Mouse (Mus musculus) brain, adult 2 months (tissue): ENCODE measurements around the gene Aldh3b1.
"Not testable (repeated sequence)": the region's sequence is repeated elsewhere in the genome, so short reads cannot be mapped to it uniquely, and the experiment has no call there.

Experiments used
- DNase-seq: peaks from one replicate; pipeline ENCODE4 v3.0.0; 2011; ENCODE audit warnings: low read depth, low spot score

Gene Aldh3b1

DNA sequence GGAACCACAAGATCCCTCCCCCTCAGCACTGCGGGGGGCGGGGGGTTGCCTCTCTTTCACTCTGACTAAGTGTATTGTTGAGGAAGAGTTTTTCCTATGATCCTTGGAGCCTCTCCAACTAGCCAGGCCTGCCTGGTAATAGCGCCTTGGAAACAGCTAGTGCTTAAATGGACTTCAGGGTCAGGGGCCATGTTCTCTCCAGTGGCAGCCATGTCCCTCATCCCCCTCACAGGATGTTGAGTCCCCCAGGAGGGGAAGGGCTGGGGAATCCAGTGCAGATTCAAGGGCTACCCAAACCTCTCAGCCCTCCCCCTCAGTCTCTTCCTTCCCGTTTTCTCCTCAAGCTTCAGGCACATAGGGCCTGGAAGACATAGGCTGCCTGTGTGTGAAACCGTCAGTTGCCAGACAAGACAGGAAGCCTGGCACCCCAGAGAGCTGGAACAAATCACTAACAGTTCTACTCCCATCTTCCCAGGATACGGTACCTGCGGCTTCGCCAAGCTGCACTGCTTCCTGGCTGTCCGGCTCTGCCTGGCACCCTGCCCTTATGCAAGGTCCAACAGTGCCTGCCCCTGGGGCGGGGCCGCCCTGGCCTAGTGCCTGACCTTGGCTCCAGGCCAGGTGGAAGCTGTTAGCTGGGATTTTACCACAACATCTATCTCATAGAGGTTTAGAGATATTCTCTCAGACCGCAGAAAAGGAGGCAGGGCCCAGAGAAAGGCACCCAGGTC, at the start of gene Aldh3b1:
TSS of gene Aldh3b1 (minus strand) at position 598 of the 731 bp plus-strand sequence.
- DNase-seq, result peak; percentile 86

DNA sequence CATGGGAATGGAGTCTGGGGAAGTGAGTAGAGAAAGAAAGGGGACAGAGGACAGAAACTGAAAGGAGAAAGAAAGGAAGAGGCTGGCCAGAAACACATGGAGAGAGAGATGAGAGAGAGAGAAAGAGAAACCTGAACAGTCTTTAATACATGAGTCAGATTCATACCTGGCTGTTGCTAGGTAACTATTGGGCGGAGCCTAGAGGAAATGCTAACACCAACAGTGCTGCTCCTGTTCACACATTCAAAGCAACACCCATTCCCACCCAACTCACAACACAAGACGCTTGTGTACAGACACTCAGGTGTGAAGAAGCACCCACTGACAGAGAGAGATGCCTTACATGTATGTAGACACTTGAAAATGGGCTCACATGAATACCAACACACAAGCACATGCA, 46.3 kb upstream of the Aldh3b1 start:
- DNase-seq, result no peak

DNA sequence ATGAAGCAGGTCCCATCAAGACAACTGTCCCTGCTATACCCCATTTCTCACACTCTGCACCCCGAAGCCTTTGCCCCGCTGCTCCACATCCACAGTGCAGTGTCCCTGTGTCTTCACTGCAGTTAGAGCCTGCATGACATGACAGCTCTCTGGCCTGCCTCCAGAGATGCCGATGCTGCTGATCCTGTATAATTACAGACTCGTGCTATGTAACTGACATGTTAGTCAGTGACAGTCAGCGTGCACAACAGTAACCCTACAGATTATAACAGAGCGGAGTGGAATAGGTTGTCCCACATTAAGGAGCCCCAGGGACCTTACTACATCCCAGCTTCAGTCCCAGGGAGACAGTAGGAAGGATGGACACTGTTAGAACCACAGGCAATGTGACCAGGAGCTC, 45.0 kb upstream of the Aldh3b1 start:
- not testable (repeated sequence) for DNase-seq

DNA sequence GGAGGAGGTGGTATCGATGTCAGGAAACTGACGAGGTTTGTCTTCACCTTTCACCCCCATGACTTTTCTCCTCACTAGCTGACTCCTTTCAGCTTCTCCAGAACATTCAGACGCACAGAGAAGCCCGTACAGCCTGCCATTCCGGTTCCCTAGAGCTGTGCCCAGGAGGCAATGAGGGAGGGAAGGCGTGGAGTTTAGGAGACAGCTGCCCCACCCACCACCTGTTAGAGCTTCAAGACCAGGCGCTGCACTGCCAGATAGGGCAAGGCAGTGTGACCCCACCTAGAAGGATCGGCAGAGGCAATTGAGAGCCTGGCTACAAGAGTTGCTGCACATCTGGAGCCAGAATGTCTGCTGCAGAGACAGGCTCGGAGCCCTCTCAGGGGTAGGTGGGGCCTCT, 42.6 kb upstream of the Aldh3b1 start, which contains the start of gene Aldh3b2:
TSS of gene Aldh3b2 (plus strand) at position 100 of the 400 bp plus-strand sequence.
- no peak for DNase-seq

DNA sequence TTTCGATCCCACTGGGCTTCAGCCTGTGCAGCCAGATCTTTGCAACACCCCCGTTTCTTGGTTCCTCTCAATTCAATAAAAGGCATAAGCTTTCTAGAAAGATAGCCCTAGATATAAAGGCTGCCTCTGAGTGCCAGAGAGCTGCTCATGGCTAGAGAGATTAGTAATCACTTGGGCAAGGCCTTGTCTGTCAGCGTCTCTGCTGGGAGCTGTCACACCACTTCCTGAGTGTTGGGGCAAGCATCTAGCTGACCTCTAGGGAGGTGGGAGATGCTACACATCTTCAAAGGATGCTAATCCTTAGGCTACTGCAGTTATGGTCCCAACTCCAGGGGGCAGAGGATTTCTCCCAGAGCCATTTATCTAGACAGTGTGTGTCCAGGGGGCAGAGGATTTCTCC, 37.6 kb upstream of the Aldh3b1 start:
- no peak for DNase-seq

DNA sequence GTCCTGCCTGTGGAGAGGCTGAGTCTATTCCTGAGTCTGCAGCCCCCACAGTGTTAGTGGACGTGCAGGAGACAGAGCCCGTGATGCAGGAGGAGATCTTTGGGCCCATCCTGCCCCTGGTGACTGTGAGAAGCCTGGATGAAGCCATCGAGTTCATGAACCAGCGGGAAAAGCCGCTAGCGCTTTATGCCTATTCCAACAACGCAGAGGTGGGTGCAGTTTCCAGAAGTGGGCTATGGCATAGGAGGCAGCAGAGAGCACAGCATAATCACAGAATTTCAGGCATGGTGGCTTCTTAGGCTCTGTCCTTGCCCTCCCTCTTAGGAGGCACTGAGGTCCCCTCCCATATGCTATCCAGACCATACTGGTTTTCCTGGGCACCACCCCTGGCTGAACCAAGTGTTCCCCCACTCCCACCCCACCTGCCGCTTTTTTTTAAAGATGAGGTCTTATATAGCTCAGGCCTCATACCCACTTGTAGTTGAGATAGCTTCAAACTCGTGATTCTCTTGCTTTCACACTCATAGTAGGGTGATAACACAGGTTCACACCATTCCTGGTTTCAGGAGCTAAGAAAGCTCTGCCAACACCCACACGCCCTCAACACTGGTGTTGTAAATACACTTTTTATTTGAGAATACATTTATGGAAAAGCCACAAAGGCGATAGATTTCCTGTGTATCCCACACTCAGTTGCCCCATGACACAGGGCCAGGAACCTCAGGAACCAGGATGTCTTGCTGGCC, 36.9 kb upstream of the Aldh3b1 start:
- peak; percentile 56 for DNase-seq

DNA sequence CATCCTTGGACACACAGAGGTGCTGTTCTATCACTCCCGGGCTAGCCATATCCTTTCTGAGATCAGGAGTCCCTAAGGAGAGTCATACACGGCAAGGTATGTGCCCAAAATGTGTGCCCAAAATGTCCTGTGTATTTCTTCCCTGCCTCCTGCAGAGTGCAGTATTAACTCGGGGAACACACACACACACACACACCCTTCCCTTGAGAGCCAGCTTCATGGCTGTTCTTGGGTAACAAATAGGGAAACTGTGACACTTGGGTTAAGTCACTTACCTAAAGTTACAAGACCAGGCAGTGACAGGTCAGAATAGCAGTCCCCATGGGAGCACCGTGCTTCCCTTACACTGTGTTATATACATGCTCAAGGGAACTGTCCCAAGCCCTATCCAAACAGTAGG, 34.4 kb upstream of the Aldh3b1 start:
- no peak for DNase-seq

DNA sequence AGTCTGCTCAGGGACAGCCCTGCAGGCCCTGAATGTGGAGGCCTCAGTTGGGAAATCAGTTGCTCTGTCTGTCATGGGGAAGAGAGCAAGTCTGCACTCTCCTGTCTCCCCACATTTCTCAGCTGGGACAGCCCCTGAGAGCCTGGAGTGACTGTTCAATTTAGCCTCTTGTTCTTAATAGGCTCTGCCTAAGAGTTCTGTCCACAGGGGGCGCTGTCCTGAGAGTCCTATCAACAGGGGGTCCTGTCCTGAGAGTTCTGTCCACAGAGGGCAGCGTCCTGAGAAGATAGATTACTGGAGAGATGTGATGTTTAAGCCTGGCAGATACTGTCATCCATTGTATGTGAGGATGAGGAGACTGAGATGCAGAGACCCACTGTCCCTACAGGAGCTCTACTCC, 32.9 kb upstream of the Aldh3b1 start:
- peak; percentile 22 for DNase-seq

DNA sequence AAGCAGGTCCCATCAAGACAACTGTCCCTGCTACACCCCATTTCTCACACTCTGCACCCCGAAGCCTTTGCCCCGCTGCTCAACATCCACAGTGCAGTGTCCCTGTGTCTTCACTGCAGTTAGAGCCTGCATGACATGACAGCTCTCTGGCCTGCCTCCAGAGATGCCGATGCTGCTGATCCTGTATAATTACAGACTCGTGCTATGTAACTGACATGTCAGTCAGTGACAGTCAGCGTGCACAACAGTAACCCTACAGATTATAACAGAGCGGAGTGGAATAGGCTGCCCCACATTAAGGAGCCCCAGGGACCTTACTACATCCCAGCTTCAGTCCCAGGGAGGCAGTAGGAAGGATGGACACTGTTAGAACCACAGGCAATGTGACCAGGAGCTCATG, 32.2 kb upstream of the Aldh3b1 start:
- not testable (repeated sequence) for DNase-seq

DNA sequence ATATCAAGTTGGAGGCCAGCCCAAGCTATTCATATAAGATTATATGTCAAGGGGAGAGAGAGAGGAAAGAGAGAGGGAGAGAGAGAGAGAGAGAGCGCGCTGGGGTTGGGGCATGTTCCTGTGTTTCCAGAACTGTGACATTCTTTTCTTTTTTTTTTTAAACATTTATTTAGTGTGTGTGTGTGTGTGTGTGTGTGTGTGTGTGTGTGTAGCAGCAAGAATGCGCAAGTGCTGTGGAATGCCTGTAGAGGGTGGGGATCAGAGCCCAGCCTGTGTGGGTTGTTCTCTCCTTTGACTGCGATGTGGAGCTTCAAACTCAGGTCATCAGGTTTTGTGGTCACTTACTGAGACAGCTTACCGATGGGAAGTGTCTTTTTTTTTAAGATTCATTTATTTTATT, 30.6 kb upstream of the Aldh3b1 start:
- no peak for DNase-seq

DNA sequence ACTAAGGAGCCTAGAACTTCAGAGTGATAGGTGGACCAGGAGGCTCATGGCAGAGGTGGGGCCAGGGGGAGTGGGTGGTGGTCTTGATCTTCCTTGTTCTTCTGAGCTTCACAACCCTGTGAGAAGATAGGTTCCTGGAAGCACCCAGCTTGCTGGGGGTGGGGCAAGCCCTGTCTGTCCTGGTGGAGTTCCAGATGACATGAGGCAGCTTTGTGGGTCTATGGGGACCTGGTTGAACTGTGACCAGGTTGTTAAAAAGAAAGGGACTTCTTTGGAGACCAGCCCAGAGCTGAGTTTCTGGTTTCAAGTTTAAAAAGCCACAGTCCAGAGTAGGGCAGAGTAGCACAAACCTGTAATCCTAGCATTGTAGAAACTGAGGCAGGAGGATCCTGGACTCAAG, 29.4 kb upstream of the Aldh3b1 start:
- no peak for DNase-seq

DNA sequence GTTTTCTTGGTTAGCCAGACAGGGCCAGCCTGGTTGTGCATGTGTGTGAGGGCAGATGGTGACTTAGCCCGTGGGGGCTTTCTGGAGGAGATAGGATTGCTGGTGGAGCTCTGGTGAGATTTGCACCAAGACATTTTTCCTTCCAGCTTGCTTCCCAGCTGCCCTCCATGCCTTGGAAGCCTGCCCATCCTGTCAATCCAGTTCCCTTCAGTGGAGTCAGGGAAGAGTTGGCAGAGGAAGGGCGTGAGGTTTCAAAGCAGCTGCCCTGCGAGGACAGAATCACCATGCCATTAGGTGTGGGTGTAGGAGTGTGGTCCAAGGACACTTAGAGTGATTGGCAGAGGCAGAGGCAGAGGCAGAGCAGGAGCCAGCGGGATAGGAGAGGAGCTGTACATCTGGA, 28.9 kb upstream of the Aldh3b1 start, which contains the start of gene Aldh3b3:
TSS of gene Aldh3b3 (plus strand) at position 176 of the 400 bp plus-strand sequence.
- DNase-seq, result peak; percentile 22

DNA sequence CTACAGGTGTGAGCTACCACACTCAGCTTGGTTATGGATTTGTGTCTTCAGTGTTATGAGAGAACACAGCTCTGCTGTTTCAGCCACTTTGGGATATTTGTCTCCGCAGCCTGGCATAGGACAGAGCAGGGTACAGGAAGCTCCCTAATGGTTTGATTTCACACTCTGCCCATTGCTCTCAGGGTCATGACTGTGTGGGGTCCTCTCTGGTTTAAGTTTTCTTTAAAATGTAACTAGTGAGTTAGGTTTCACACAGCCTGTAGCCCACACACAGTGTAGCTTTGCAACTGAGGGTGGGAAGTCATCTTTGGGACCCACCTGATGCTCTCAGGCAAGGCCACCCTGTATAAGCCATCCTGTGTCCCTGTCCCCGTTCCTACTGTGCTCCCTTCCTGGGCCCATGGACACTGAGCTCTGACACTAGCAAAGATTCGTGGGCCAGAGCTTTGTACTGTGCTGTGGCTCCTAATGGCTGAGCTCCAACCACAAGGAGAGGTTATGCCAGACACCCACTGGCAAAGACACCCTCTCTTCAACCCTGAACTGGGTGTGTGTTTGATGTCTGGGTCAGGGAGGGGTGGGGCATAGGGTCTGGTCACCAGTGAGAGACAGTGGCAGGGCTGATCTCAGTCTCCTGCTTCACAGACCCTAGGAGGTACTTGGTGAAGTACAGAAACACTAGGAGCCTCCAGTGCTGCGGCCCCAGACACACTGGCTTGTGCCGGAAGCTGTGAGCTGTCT, 27.9 kb upstream of the Aldh3b1 start:
- not testable (repeated sequence) for DNase-seq

DNA sequence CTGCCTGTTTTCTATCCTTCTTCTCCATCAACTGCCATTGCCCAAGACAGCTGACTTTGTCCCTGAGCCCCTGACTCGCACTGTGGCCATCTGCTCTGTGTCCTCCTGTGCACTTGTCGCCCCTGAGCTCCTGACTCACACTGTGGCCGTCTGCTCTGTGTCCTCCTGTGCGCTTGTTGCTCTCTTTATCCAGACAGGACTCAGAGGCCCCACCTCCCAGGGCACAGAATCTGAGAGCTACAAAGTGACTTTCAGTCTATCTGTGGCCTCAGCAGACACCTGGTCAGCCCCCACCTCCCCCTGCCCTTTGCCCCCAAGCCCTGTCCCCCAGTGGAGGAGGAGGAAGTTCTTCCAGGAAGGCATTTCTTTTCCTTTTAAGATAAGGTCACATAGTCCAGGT, 26.2 kb upstream of the Aldh3b1 start:
- peak; percentile 62 for DNase-seq

DNA sequence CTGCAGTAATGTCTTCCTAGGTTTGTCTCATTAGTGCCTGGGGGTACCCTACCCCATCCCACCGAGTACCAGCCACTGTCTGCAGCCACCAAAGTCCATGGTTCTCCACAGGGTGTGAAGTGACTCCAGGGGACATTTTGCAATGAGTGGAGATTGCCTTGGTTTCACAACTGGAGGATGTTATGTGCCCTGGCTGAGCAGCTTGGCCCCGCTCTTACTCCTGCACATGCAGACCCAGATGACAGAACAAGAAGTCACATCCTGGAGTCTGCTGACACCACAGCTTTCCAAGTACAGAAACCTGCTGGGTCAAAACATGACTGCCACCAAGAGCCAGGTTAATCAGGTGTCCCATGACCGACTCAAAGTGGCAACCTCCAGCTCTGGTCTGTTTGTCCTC, 25.4 kb upstream of the Aldh3b1 start:
- DNase-seq, result no peak

DNA sequence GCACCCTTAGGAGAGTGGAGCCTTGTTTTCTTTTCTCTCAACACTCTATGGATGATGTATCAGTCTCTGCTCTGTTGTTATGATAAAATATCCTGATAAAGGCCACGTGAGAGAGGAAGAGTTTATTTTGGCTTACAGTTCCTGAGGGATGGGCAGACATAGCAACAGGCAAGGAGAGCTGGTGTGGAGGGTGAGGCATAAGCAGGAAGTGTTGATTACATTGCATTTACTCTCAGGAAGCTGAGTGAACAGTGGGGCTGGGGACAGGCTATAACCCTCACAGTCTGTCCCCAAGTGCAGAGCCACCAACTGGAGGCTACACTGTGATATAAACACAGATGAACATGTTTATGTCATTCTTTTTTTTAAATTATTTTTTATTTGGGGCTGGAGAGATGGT, 22.5 kb upstream of the Aldh3b1 start:
- no peak for DNase-seq

DNA sequence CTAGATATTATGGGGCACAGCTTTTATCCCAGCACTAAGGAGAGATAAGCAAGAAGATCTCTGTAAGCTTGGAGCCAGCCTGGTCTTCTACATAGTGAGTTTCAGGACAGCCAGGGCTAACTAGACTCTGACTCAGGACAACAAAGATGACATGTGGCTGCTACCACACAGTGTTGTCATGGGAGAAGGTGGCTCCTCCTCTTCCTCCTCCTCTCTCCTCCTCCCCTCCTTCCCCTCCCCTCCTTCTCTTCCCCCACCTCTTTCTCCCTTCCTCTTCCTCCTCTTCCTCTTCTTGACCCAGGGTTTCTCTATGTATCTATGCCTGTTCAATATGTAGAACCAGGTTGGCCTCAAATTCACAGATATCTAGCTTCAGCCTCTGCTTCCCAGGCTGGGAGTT, 21.9 kb upstream of the Aldh3b1 start:
- no peak for DNase-seq

DNA sequence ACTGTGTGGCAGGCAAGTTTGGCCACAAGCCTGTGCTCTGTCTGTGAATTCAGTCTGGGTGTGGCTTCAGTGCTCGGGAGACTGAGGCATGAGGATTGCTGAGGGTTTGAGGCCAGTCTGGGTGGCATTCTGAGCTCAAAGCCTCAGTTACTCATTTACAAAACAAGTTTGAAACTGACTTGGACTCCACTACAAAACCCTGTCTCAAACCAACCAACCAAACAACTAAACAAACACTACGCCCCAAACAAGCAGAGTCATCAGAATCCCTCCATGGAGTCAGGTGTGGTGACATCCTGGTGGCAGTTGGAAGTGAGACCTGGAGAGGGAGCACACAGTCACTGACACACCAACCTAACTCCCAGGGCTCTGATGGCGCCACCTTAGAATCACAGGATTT, 20.7 kb upstream of the Aldh3b1 start:
- no peak for DNase-seq

DNA sequence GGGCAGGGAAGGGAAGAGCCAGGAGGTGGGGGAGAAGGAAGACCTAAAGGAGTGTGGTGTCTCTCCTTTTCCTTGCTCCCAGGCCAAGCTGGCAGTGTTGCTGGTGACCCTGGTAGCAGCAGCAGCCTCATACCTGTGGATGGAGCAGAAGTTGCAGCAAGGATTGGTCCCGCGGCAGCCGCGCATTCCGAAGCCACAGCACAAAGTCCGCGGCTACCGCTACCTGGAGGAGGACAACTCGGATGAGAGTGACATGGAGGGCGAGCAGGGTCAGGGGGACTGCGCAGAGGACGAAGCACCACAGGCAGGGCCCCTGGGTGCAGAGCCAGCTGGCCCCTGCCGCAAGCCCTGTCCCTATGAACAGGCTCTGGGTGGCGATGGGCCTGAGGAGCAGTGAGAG, 18.9 kb upstream of the Aldh3b1 start:
- no peak for DNase-seq

DNA sequence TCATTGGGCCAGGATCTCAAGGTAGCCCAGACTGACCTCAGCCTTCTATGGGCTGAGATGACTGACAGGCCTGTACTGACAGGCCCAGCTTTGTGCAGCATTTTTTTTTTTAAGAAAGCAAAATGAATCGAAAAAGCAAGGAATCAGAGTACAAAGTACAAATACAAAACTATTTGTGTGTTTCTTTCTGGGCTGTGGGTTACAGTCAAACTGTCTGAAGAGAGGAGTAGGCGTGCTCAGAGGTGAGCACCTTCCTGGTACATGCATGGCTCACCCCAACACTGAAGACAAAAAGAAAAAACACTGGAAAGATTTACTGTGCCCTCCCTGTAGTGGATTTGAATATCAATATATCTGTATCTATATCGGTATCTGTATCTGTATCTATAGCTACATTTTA, 18.2 kb upstream of the Aldh3b1 start:
- no peak for DNase-seq

DNA sequence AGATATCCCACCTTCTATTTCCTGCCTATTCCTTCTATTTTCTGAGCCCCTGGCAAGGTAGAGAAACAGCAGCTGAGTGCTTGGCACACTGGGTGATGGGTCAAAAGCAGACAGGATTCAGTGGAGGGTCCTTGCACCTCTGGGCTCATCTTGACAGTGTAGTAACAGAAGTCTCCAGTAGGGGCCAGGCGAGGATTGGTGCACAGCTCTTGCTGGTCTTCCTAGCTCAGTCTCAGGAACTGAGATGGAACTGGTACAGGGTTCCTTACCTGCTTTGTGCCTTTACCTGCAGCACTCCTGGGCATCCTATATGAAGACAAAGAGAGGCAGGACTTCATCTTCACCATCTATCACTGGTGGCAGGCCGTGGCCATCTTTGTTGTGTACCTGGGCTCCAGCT, 17.1 kb upstream of the Aldh3b1 start:
- DNase-seq, result peak; percentile 77

DNA sequence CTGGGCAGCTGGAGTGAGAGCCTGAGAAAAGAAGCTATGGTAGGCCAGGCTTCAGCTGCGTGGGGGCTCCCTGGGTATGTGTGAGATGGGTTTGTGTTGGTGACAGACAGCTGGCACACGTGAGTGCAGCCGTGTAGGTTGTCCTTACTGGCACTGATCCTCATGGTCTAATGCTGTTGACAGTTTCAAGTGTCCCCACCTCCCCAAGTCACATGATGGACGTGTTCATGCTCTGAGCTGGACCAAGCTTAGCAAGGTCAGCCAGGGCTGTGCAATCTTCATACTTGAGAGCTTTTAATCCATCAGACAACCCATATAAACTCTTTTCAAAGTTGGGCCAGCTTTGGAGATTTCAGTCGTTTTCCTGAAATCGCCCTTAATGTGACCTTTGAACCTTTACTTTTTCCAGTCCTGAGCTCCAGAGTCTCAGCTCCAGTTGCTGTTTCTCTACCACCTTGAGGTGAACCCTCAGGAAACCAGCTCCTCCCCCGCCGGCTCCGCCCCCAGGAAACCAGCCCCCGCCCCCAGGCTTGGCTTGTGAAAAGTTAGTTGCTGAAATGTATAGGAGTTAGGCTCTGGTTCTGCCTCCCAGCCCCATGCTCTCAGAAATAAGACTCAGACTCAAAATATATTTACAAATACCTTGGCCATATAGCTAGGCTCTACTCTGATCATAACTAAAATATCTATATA, 16.4 kb upstream of the Aldh3b1 start:
- no peak for DNase-seq
